Mouse (Mus musculus) erythroblast, embryonic 14.5 days (primary cell): ENCODE data around the gene Cars2.

Experiments used
- GATA1 ChIP-seq: IDR thresholded peaks from 2 replicates; pipeline ENCODE4 v1.6.1; 2012; ENCODE audit warnings: low read length, inconsistent platforms, mixed read lengths
- TAL1 ChIP-seq: IDR thresholded peaks from 3 replicates; pipeline ENCODE4 v1.6.1; 2012; ENCODE audit warnings: low read length, inconsistent platforms, mixed read lengths

DNA sequence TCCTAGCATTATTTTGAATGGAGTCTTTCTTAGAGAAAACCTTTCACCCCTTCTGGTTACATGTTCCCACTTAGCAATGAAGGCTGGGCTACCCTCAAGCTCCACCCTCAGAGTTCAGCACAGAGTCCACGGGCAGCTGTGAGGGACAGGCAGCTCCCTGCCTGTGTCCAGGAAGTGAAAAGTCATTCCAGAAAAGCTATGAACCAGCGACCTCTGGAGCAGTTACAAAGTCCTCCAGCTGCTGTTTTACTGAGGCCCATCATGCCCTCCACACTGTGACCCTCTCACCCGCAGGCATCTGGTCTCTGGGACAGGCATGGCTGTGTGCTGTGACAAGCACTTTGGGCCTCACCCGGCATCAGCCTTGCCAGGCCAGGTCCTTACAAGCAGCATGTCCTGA lies 77.5 kb downstream of the Cars2 start:
- TF ChIP-seq GATA1 (no peak), TAL1 (no peak)
